Mouse (Mus musculus) intestine, embryonic 14.5 days (tissue): ENCODE data around the gene Mrpl12. TPM values are rescaled to one million over a fixed set of nuclear protein-coding genes. Genes with fewer than 3 reads are reported as not detected.

Experiments used
- ATAC-seq: fragments of 200-750 bp; cut with Nextera tagmentation; replicated peaks from 2 replicates; pipeline ENCODE4 v1.8.0; 2017; ENCODE audit warnings: low read depth, moderate number of reproducible peaks, moderate TSS enrichment, moderate library complexity; ENCODE audit not compliant: low FRiP score, low TSS enrichment
- DNase-seq: peaks from one replicate; pipeline ENCODE4 v3.0.0-alpha.2; 2018; ENCODE audit warnings: low spot score
- H3K27ac ChIP-seq: fragments of 300-500 bp; sonication (generic); 2 replicates; pipeline ENCODE4 v1.5.1; 2014; ENCODE audit warnings: low read depth, mild to moderate bottlenecking, control low read depth
- H3K27me3 ChIP-seq: fragments of 300-500 bp; sonication (generic); replicated peaks from 2 replicates; pipeline ENCODE4 v1.6.1; 2014; ENCODE audit warnings: low read length, control low read depth; ENCODE audit not compliant: control insufficient read depth, insufficient read depth
- H3K36me3 ChIP-seq: fragments of 300-500 bp; sonication (generic); 2 replicates; pipeline ENCODE4 v1.6.1; 2014; ENCODE audit warnings: low read length, control low read depth; ENCODE audit not compliant: control insufficient read depth, insufficient read depth
- H3K4me1 ChIP-seq: fragments of 300-500 bp; sonication (generic); replicated peaks from 2 replicates; pipeline ENCODE4 v1.6.1; 2014; ENCODE audit warnings: low read length, control low read depth, mixed read lengths; ENCODE audit not compliant: control insufficient read depth, insufficient read depth
- H3K4me2 ChIP-seq: fragments of 300-500 bp; sonication (generic); 2 replicates; pipeline ENCODE4 v1.6.1; 2014; ENCODE audit warnings: low read length
- H3K4me3 ChIP-seq: fragments of 300-500 bp; sonication (generic); 2 replicates; pipeline ENCODE4 v1.5.1; 2014; ENCODE audit warnings: low read depth, low read length, control low read depth, mixed read lengths
- H3K9ac ChIP-seq: fragments of 300-500 bp; sonication (generic); 2 replicates; pipeline ENCODE4 v1.6.1; 2014; ENCODE audit warnings: mild to moderate bottlenecking, low read length
- H3K9me3 ChIP-seq: fragments of 300-500 bp; sonication (generic); 2 replicates; pipeline ENCODE4 v1.6.1; 2016; ENCODE audit warnings: low read length, control low read depth; ENCODE audit not compliant: control insufficient read depth
- WGBS: fragments of 180-500 bp; shearing (Covaris S2); extraction: QIAGEN DNeasy Blood & Tissue Kit; methylation state at CpG from one replicate; pipeline ENCODE4 v1.1.7; 2014; 5-methylcytosine and 5-hydroxymethylcytosine counted together
- polyA plus RNA-seq: library from polyadenylated mRNA; unstranded; fragments of >200 nt; fragmentation: Nextera tagmentation; extraction: Ambion mirVana; gene quantifications from 2 replicates; pipeline ENCODE4 v1.2.1, GENCODE M21; 2014

Gene Mrpl12
- polyA plus RNA-seq, 1 experiment from 2014 or later = 226 TPM

- H3K4me2 ChIP-seq = no peak overlapping the region
- ATAC-seq (peak; percentile 43), DNase-seq (peak; percentile 73)
- no peaks in the 10 kb centered on the region for H3K9me3 ChIP-seq
- no peaks in the 10 kb centered on the region for H3K27me3 ChIP-seq
- 54% methylated on average over 6 of the region's 6 CpGs for WGBS
- no peak overlapping the region for H3K9ac ChIP-seq
- H3K4me3 ChIP-seq = no peak overlapping the region
- H3K4me1 ChIP-seq = no peaks in the 10 kb centered on the region; the same call in 1 of the 2 replicates
- H3K36me3 ChIP-seq = no peaks in the 10 kb centered on the region
- no peak overlapping the region for H3K27ac ChIP-seq
These were observed 34.1 kb downstream of the Mrpl12 start for GRCm38 (mm10) chr11:120518558-120518957.

- Histone ChIP-seq H3K36me3 (no peaks in the 10 kb centered on the region), H3K9ac (no peak overlapping the region), H3K27ac (no peak overlapping the region), H3K4me1 (no peaks in the 10 kb centered on the region; the same call in 1 of the 2 replicates), H3K27me3 (no peaks in the 10 kb centered on the region), H3K4me2 (0 out of 2 replicates have a peak overlapping the region, but pooled peaks have one; percentile 4), H3K9me3 (no peaks in the 10 kb centered on the region), H3K4me3 (no peak overlapping the region)
- DNase-seq = no peak
- WGBS = 40% methylated on average over 9 of the region's 9 CpGs
- ATAC-seq = no peak
These were observed 35.3 kb downstream of the Mrpl12 start for GRCm38 (mm10) chr11:120519738-120520137.

- DNase-seq (no peak), ATAC-seq (no peak)
- Histone ChIP-seq H3K4me1 (no peaks in the 10 kb centered on the region; the same call in 1 of the 2 replicates), H3K36me3 (no peaks in the 10 kb centered on the region), H3K9me3 (no peaks in the 10 kb centered on the region), H3K27ac (no peak overlapping the region), H3K4me3 (no peak overlapping the region), H3K4me2 (no peak overlapping the region), H3K9ac (no peak overlapping the region), H3K27me3 (no peaks in the 10 kb centered on the region)
- WGBS = 72% methylated on average over 9 of the region's 9 CpGs
These were observed 36.1 kb downstream of the Mrpl12 start for GRCm38 (mm10) chr11:120520498-120520897.

- no peaks in the 10 kb centered on the region; the same call in 1 of the 2 replicates for H3K4me1 ChIP-seq
- H3K9me3 ChIP-seq = no peaks in the 10 kb centered on the region
- no peak overlapping the region for H3K9ac ChIP-seq
- no peaks in the 10 kb centered on the region for H3K36me3 ChIP-seq
- H3K4me2 ChIP-seq = no peak overlapping the region
- no peak overlapping the region for H3K4me3 ChIP-seq
- DNase-seq (no peak), ATAC-seq (no peak)
- H3K27me3 ChIP-seq = no peaks in the 10 kb centered on the region
- 61% methylated on average over 5 of the region's 5 CpGs for WGBS
- no peak overlapping the region for H3K27ac ChIP-seq
These were observed 36.6 kb downstream of the Mrpl12 start for GRCm38 (mm10) chr11:120520967-120521540.

- WGBS = 84% methylated on average over 8 of the region's 8 CpGs
- Histone ChIP-seq H3K36me3 (no peaks in the 10 kb centered on the region), H3K27ac (no peak overlapping the region), H3K27me3 (peaks cover 2% of the 10 kb centered on the region; the same call in 1 of the 2 replicates), H3K9me3 (no peaks in the 10 kb centered on the region), H3K4me2 (no peak overlapping the region), H3K9ac (no peak overlapping the region), H3K4me1 (no peaks in the 10 kb centered on the region; the same call in 1 of the 2 replicates), H3K4me3 (no peak overlapping the region)
- ATAC-seq (no peak), DNase-seq (no peak)
These were observed 38.2 kb downstream of the Mrpl12 start for GRCm38 (mm10) chr11:120522581-120522980.

- 76% methylated on average over 2 of the region's 2 CpGs for WGBS
- DNase-seq = no peak
- H3K27ac ChIP-seq = no peak overlapping the region
These were observed 41.5 kb downstream of the Mrpl12 start for GRCm38 (mm10) chr11:120525959-120526358.

GRCm38 (mm10) chr11:120527690-120528354, 43.4 kb downstream of the Mrpl12 start:
- peaks cover 2% of the 10 kb centered on the region; the same call in 1 of the 2 replicates for H3K4me1 ChIP-seq
- no peak for DNase-seq
- H3K27ac ChIP-seq = no peak overlapping the region
- H3K4me3 ChIP-seq = no peak overlapping the region
- no peak overlapping the region for H3K9ac ChIP-seq
- ATAC-seq = no peak
- peaks cover 52% of the 10 kb centered on the region for H3K27me3 ChIP-seq
- H3K4me2 ChIP-seq = no peak overlapping the region
- WGBS = 77% methylated on average over 9 of the region's 9 CpGs
- no peaks in the 10 kb centered on the region for H3K9me3 ChIP-seq
- no peaks in the 10 kb centered on the region for H3K36me3 ChIP-seq

More at GRCm38 (mm10) chr11:120525959-120526358, 41.5 kb downstream of the Mrpl12 start:
- Histone ChIP-seq H3K4me3 (no peak overlapping the region), H3K4me1 (peaks cover 2% of the 10 kb centered on the region; the same call in 1 of the 2 replicates), H3K9ac (no peak overlapping the region), H3K36me3 (no peaks in the 10 kb centered on the region), H3K27me3 (peaks cover 34% of the 10 kb centered on the region), H3K4me2 (no peak overlapping the region), H3K9me3 (no peaks in the 10 kb centered on the region)
- ATAC-seq = no peak

- DNase-seq (no peak), ATAC-seq (no peak)
- H3K4me3 ChIP-seq = no peak overlapping the region
- H3K9ac ChIP-seq = no peak overlapping the region
- no peak overlapping the region for H3K27ac ChIP-seq
- H3K36me3 ChIP-seq = no peaks in the 10 kb centered on the region
- no peaks in the 10 kb centered on the region for H3K9me3 ChIP-seq
- peaks cover 60% of the 10 kb centered on the region for H3K27me3 ChIP-seq
- WGBS = 59% methylated on average over 4 of the region's 4 CpGs
- peaks cover 2% of the 10 kb centered on the region; the same call in 1 of the 2 replicates for H3K4me1 ChIP-seq
- H3K4me2 ChIP-seq = no peak overlapping the region
These were observed 44.5 kb downstream of the Mrpl12 start for GRCm38 (mm10) chr11:120528903-120529302.
